Mouse (Mus musculus) pancreas, adult 10 weeks (tissue): ENCODE data around the gene Rnf31. TPM values are rescaled to one million over a fixed set of nuclear protein-coding genes. Genes with fewer than 3 reads are reported as not detected.

Experiments used
- polyA plus RNA-seq: library from polyadenylated mRNA; stranded (reverse); fragments of 350-450 nt; fragmentation: Illumina TruSeq; extraction: RNeasy Lipid Tissue Mini Kit (QIAGEN cat#74804); gene quantifications from one replicate; pipeline ENCODE4 v1.2.3, GENCODE M21; 2015; ENCODE audit warnings: low read depth, low replicate concordance; ENCODE audit not compliant: insufficient read depth

The Rnf31 gene
- 14.7 TPM for polyA plus RNA-seq

DNA sequence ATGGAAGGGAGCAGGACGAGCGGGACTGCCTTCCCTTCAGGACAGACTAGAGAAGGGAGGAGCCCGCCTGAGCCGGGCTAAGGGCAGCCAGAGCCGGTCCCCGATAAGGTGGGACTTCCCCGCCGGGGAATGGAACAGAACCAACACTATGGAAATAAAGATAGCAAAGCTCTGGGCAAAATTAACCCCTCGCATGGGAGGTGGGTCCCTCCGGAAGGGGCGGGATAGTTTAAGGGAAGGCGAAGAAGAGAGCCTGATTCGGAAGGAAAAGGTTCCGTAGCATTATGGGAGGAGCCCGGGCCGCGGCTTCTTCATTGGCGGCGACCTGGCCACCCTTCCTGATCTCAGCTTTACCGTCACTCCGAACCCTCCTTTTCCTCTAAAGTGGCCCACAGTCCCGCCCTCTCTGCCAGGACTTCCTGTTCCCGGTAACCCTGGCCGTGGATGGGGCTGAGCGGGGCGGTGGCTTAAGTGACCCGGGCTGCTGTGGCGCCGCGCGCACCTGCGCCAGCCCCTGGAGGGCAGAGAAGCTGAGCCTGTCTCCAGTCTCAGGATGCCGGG, at the start of gene Rnf31:
Rnf31 (plus strand) TSS at position 378 of the 561 bp plus-strand sequence.

DNA sequence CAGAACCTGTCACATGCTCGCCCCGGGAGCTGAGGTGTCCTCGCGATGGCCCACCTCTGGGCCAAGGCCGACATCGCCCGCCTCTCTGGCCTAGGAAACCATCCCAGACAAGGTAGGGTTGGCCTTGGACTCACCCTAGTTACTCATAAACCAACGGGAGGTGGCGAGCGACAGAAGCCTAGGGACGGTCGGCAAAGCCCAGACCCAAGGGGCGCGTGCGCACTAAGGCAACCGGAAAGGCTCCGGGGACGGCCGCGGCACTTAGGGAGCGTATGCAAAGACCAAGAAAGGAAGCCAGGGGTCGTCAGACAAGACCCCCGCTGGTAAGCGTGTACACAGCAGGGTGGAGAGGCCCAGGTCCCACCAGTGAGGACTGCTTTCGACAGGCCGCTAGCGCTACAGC, 31.7 kb upstream of the Rnf31 start, which contains the start of gene Dcaf11:
Dcaf11 (plus strand) TSS at position 208 of the 403 bp plus-strand sequence.

GRCm38 (mm10) chr14:55560202-55561073, 31.1 kb upstream of the Rnf31 start, which contains the start of gene A730061H03Rik:
Gene A730061H03Rik (minus strand): TSS chr14:55560406.

DNA sequence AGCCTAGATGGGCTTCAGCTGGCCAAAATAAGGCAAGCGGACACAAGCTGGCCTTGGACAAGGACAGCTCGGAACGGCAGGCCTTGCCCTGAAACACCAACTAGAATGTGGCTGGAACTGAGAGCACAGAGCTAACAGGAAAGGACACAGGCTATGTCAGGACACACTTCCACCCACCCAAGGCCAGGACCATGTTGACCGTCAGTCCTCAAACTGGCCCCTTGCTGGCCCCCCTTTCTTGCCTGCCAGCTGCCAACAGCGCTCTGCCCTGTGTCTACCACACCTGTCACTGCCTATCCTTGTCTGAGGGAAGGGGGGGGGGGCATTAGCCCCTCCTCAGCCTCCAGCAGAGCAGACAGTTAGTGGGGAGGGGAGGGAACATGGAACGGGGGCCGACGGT, 16.2 kb upstream of the Rnf31 start, which contains the start of gene Fitm1:
Fitm1 (plus strand) TSS at position 316 of the 400 bp plus-strand sequence.

DNA sequence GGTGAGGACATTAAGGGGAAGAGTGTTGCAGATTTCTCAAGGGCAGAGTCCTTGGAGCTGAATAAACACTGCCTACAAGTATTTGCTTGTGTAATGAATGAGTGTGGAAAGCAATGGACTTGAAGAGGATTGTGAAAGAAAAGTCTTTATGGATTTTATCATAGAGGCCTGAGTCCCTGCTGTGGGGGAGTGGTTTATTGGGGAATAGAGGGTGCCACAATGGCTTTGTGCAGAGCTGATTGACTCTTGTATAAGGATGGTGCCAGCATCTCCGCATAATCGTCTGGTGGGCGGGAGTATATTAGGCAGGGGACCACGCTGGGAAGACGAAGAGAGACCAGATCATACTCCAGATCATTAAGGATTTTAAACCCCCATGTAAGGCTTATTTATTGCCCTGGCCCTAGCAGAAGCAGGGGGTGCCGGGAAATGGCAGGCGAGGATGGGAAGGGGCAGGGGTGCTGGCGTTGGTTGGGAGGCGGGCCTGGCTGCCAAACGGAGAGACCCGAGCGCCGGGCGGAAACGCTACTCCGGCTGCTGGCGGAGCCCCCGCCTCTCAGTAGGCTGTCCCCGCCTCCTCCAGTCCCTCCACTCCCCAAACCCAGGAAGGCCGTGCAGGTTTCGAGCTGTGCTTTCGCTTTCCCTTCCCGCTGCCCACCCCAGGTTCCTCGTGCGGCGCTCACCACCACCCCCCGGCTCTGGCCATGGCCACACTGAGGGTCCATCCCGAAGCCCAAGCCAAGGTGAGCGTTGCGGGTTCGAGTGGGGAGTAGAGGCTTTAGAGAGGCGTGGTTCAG, 13.4 kb upstream of the Rnf31 start, which contains the start of gene Psme1:
Psme1 (plus strand) TSS at position 253 of the 797 bp plus-strand sequence.

GRCm38 (mm10) chr14:55584702-55585565, 6.6 kb upstream of the Rnf31 start, which contains the start of gene Emc9:
Gene Emc9 (minus strand): TSS chr14:55585302.

DNA sequence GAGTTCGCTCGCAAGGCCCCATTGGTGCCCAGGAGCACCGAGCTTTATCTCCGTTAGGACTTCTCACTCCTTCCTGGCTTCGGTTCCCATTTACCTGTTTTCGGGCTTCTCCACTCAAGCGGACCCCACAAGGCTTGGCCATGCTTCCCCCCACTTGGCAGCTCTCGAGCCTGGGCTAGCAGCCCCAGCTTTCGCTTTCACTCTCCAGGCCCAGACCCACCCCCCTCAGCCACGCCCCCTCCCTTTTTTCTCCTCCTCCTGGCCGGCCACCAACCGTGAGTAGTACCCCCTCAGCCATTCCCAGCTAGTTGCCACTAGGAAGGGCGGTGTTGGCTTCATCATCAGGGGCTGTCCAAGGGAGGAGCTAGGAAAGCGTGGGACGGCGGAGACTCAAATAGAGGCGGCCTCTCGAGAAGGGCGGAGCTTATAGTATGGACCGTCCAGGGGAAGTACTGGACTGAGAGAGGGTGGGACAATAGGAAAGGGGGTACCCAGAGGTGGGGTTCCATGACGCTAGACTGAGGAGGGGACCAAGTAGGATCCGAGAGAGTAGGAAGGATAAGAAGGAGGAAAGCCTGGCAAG, 669 bp upstream of the Rnf31 start, which contains the start of gene Psme2:
Psme2 (minus strand) TSS at position 366 of the 583 bp plus-strand sequence.

DNA sequence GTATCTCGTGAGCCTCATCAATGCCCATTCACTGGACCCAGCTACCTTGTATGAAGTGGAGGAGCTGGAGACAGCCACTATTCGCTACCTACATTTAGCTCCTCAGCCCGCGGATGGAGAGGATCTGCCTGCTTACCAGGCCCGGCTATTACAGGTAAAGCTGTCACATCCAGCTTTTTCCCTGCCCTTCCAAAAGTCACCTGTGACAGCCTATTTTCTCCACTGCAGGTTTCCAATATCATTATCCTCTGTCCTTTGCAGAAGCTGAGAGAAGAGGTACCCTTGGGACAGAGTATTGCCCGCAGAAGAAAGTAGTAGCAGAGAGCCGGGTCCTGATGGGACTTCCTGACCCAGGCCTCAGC, 11.7 kb downstream of the Rnf31 start, which contains the start of gene Irf9:
Irf9 (plus strand) TSS at position 301 of the 362 bp plus-strand sequence.

GRCm38 (mm10) chr14:55617822-55618221, 26.3 kb downstream of the Rnf31 start, which contains the start of gene Rec8:
Gene Rec8 (plus strand): TSS chr14:55618037.

DNA sequence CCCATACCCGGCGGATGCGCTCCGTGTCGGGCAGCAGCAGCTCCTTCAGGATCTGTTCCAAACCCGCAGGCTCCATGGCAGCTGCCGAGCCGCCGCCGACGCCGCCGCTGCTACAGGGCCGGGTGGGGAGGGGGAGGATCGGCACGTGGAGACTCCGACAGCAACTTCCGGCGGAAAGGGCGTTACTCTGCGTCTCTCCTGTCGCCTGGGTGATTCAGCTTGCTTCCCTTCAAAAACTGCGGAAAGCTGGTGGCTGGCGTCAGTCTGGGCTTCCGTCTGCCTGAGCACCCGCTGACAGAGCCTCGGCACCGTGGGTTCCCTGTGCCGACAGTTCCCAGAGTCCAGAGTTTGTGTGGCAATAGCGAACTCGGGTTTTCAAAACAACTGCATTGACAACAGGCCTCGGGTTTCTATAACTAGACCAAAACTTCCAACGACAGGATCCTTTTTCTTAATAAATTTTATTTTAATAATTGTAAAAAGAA, 44.1 kb downstream of the Rnf31 start, which contains the start of gene Ipo4:
Ipo4 (minus strand) TSS at position 435 of the 485 bp plus-strand sequence.

GRCm38 (mm10) chr14:55637795-55638194, 46.3 kb downstream of the Rnf31 start, which contains the start of gene Gm49378:
Gene Gm49378 (minus strand): TSS chr14:55637895.

DNA sequence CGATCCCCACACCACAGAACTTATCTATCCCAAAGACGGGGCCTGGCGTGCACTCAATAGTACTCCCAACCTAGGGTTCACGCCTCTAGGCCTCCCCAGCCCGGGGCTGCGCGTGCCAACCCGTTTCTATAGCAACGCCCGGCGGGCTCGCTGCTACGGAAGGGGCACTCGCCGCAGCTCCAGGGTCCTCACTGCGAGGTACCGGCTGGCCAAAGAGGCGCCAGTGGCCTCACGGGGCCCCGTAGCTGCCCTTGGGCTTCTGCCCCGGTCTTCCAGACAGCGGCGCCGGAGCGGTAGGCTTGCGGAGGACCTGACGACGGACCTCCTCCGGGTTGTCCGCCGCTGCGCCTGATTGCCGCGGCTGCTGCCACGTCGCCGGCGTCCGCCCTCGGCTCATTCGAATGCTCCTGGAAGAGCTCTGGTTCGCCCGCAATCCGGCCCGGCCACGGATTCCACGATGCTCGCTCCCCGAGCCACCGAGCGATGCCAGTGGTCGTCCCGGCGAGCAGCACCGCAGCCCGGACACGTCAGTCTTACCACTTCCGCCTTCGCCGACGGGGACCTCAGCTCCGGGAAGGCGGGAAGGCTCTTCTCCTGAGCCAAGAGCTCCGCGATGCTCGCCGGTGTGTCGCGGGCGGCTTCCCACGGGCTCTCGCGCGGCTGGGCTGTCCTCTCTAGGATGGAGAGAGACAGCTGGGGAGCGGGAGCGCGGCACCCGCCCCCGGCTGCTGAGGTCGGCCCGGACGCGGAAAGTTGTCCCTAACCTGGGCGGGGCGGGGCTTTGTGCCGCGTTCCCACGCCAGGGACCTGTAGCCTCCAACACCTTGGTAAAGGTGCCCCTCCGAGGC, 51.8 kb downstream of the Rnf31 start, which contains the start of gene Tm9sf1:
Tm9sf1 (minus strand) TSS at position 747 of the 848 bp plus-strand sequence.

DNA sequence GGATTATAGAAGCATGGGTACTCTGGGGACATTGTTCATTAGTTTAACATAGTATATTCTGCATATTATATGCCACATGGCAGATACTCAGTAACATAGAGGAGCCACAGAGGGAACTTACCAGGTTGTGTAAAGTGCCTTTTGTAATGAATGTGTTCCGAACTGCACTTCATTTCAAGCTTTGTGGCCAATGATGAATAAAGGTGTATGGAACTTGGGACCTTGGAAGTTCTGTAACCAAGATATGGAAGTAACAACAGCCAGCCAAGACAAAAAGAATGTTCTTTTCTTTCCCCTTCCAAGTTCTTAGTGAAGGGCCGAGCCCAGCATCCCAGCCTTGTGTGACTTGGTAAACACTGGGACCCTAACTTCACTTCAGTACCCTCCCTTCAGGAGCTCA, 58.4 kb downstream of the Rnf31 start, which contains the start of gene Tssk4:
Tssk4 (plus strand) TSS at position 301 of the 400 bp plus-strand sequence.

Other genes with a start within 250 kb of the Rnf31 start
- 17.0 TPM for gene Dhrs4, start 113.0 kb upstream of the Rnf31 start, polyA plus RNA-seq
- 11.7 TPM for gene Carmil3, start 101.1 kb upstream of the Rnf31 start, polyA plus RNA-seq
- not detected for gene Cpne6, start 81.3 kb upstream of the Rnf31 start, polyA plus RNA-seq
- gene Nrl, start 66.7 kb upstream of the Rnf31 start, polyA plus RNA-seq, result not detected
- 29.0 TPM for gene Pck2, start 51.4 kb upstream of the Rnf31 start, polyA plus RNA-seq
- gene Dcaf11, start 31.7 kb upstream of the Rnf31 start, polyA plus RNA-seq, result 38.9 TPM
- not detected for gene A730061H03Rik, start 31.3 kb upstream of the Rnf31 start, polyA plus RNA-seq
- gene Fitm1, start 16.1 kb upstream of the Rnf31 start, polyA plus RNA-seq, result not detected
- gene Psme1, start 13.6 kb upstream of the Rnf31 start, polyA plus RNA-seq, result 38.5 TPM
- gene Emc9, start 6.4 kb upstream of the Rnf31 start, polyA plus RNA-seq, result 11.7 TPM
- 49.1 TPM for gene Psme2, start 595 bp upstream of the Rnf31 start, polyA plus RNA-seq
- gene Irf9, start 11.9 kb downstream of the Rnf31 start, polyA plus RNA-seq, result 11.2 TPM
- gene Rec8, start 26.3 kb downstream of the Rnf31 start, polyA plus RNA-seq, result 9.7 TPM
- 49.8 TPM for gene Ipo4, start 44.2 kb downstream of the Rnf31 start, polyA plus RNA-seq
- gene Gm49378, start 46.2 kb downstream of the Rnf31 start, polyA plus RNA-seq, result 1.6 TPM
- gene Tm9sf1, start 52.1 kb downstream of the Rnf31 start, polyA plus RNA-seq, result 17.3 TPM
- gene Tssk4, start 58.5 kb downstream of the Rnf31 start, polyA plus RNA-seq, result 0.59 TPM
- 8.9 TPM for gene Mdp1, start 68.8 kb downstream of the Rnf31 start, polyA plus RNA-seq
- 5.6 TPM for gene Gmpr2, start 80.2 kb downstream of the Rnf31 start, polyA plus RNA-seq
- gene Nedd8, start 80.4 kb downstream of the Rnf31 start, polyA plus RNA-seq, result 60.9 TPM
- gene Tinf2, start 90.1 kb downstream of the Rnf31 start, polyA plus RNA-seq, result 5.5 TPM
- 0.30 TPM for gene Tgm1, start 122.2 kb downstream of the Rnf31 start, polyA plus RNA-seq
- 9.4 TPM for gene Rabggta, start 130.6 kb downstream of the Rnf31 start, polyA plus RNA-seq
- gene Dhrs1, start 154.0 kb downstream of the Rnf31 start, polyA plus RNA-seq, result 28.8 TPM
- gene Nop9, start 154.0 kb downstream of the Rnf31 start, polyA plus RNA-seq, result 2.8 TPM
- gene Cideb, start 166.8 kb downstream of the Rnf31 start, polyA plus RNA-seq, result not detected
- not detected for gene Ltb4r2, start 169.7 kb downstream of the Rnf31 start, polyA plus RNA-seq
- gene Ltb4r1, start 174.3 kb downstream of the Rnf31 start, polyA plus RNA-seq, result not detected
- gene Adcy4, start 192.4 kb downstream of the Rnf31 start, polyA plus RNA-seq, result 14.4 TPM
- 2.2 TPM for gene Ripk3, start 197.2 kb downstream of the Rnf31 start, polyA plus RNA-seq
- 5.5 TPM for gene Nfatc4, start 231.4 kb downstream of the Rnf31 start, polyA plus RNA-seq